ENCODE assay signal across 10 mouse cellular contexts in genomic region chr8:110489344-110489743, GRCm38 (mm10).
DNase-seq lines count a peak whose midpoint lies in the region; ATAC-seq and TF ChIP-seq lines count a peak whose summit lies in the region.
"Had no signal": no experiment of that assay in that cellular context is flagged by ENCODE, and none has a peak within 500 bp of the region (broad histone marks: within the 10 kb centered on the region; RNA-seq: fewer than 3 reads in every experiment).

No protein-coding gene starts in this region.

- no peak overlapping the region for H3K4me3 ChIP-seq in kidney, adult 2 months (ENCODE audit: insufficient read depth, low read depth, low read length)
- H3K4me3 ChIP-seq in kidney, embryonic 15.5 days (replicated peaks) = no peak overlapping the region
- H3K4me3 ChIP-seq: hindbrain, embryonic 10.5 days; stomach, embryonic 15.5 days had no signal

- no peak overlapping the region for H3K4me2 ChIP-seq in kidney, embryonic 15.5 days
- H3K4me2 ChIP-seq: stomach, embryonic 15.5 days had no signal

- no peaks in the 10 kb centered on the region for H3K27me3 ChIP-seq in kidney, adult 2 months (replicated peaks; ENCODE audit: control insufficient read depth, insufficient read depth, low read length)
- no peaks in the 10 kb centered on the region for H3K27me3 ChIP-seq in kidney, embryonic 15.5 days
- H3K27me3 ChIP-seq: stomach, embryonic 15.5 days had no signal

- H3K27ac ChIP-seq in kidney, adult 2 months (ENCODE audit: insufficient read depth, low read depth, low read length) = no peak overlapping the region
- H3K27ac ChIP-seq in kidney, embryonic 15.5 days = no peak overlapping the region
- H3K27ac ChIP-seq: hindbrain, embryonic 10.5 days; stomach, embryonic 15.5 days had no signal

- H3K4me1 ChIP-seq in kidney, adult 2 months (ENCODE audit: control insufficient read depth, insufficient read depth, low read length) = no peaks in the 10 kb centered on the region
- H3K4me1 ChIP-seq in kidney, embryonic 15.5 days = no peaks in the 10 kb centered on the region
- H3K4me1 ChIP-seq: hindbrain, embryonic 10.5 days; stomach, embryonic 15.5 days had no signal

- TF ChIP-seq CTCF in kidney, adult 2 months (conservative IDR thresholded peaks at IDR 0.05; ENCODE audit: insufficient read depth, insufficient read length, low read depth, low read length) = peak; percentile 63

- H3K9me3 ChIP-seq in kidney, embryonic 15.5 days (replicated peaks) = no peaks in the 10 kb centered on the region
- H3K9me3 ChIP-seq: hindbrain, embryonic 10.5 days; stomach, embryonic 15.5 days had no signal

- H3K9ac ChIP-seq in kidney, embryonic 15.5 days = no peak overlapping the region
- H3K9ac ChIP-seq: stomach, embryonic 15.5 days had no signal

- ATAC-seq in kidney, embryonic 15.5 days (replicated peaks; ENCODE audit: low FRiP score) = no peak
- no peak for ATAC-seq in megakaryocyte-erythroid progenitor cell, adult 5-6 weeks (replicated peaks; ENCODE audit: low FRiP score, low TSS enrichment, poor library complexity, severe bottlenecking)

- no peak for TF ChIP-seq POLR2A in kidney, adult 2 months (IDR thresholded peaks at IDR 0.05; ENCODE audit: low read depth, low read length)

- DNase-seq in kidney, adult 2 months = no peak
- peak; percentile 37 for DNase-seq in thymus, postnatal 4 days
- no peak for DNase-seq in thymus, adult 18-20 months
- DNase-seq in embryo, embryonic 11 days = peak; percentile 18
- no peak for DNase-seq in frontal cortex, postnatal 10 days (ENCODE audit: low spot score in 2 of 2)
- DNase-seq: layer of hippocampus, postnatal 36 days had no signal

- H3K36me3 ChIP-seq in kidney, adult 2 months (ENCODE audit: control insufficient read depth, insufficient read depth, low read length) = no peaks in the 10 kb centered on the region
- no peaks in the 10 kb centered on the region for H3K36me3 ChIP-seq in kidney, embryonic 15.5 days
- H3K36me3 ChIP-seq: hindbrain, embryonic 10.5 days; stomach, embryonic 15.5 days had no signal

- 81% methylated on average over 4 of the region's 4 CpGs for WGBS in kidney, adult 2 months
- WGBS in kidney, embryonic 15.5 days = 79% methylated on average over 4 of the region's 4 CpGs

Comparison
In these comparisons a context has a peak if more than half of its experiments do, and no peak if none do; other contexts are left out.
1. DNase-seq: peak in thymus, postnatal 4 days (single experiment) and embryo, embryonic 11 days (single experiment); none in kidney, adult 2 months (single experiment), thymus, adult 18-20 months (0 of 2) and frontal cortex, postnatal 10 days (0 of 2).